Mouse (Mus musculus) liver, embryonic 14.5 days (tissue): ENCODE results near the gene Cpne7. TPM values are rescaled to one million over a fixed set of nuclear protein-coding genes. Genes with fewer than 3 reads are reported as not detected.
A peak's percentile ranks its signal among the peaks of the same experiment; 100 is the strongest.

Experiments
- ATAC-seq: fragments of 200-750 bp; cut with Nextera tagmentation; 2 replicates; pipeline ENCODE4 v1.8.0; 2017; ENCODE audit warnings: moderate number of reproducible peaks, mild to moderate bottlenecking, moderate library complexity; ENCODE audit not compliant: insufficient read depth
- DNase-seq, 3 experiments: peaks; one replicate each; pipeline ENCODE4 v3.0.0-alpha.2; 2012 to 2013; ENCODE audit warnings: low read depth in 3 of 3, low spot score in 3 of 3
- H3K27ac ChIP-seq: fragments of 300-500 bp; sonication (generic); 2 replicates; pipeline ENCODE4 v1.5.1; 2014; ENCODE audit warnings: moderate library complexity, mild to moderate bottlenecking, control low read depth, inconsistent platforms
- H3K27me3 ChIP-seq: fragments of 300-500 bp; sonication (generic); 2 replicates; pipeline ENCODE4 v1.6.1; 2014; ENCODE audit warnings: mild to moderate bottlenecking, low read length, moderate library complexity; ENCODE audit not compliant: control insufficient read depth, insufficient read depth
- H3K36me3 ChIP-seq: fragments of 300-500 bp; sonication (generic); replicated peaks from 2 replicates; pipeline ENCODE4 v1.6.1; 2014; ENCODE audit warnings: low read depth; ENCODE audit not compliant: control insufficient read depth, insufficient read depth
- H3K4me1 ChIP-seq, 2 experiments: fragments of 200-500 bp in 1 of 2; fragments of 300-500 bp in 1 of 2; sonication (generic) in 1 of 2; replicated peaks; 2 replicates each; pipeline ENCODE4 v1.6.1; 2012 to 2014; ENCODE audit warnings: antibody characterized with exemption in 1 of 2, inconsistent platforms in 1 of 2, low read length in 1 of 2; ENCODE audit not compliant: control insufficient read depth in 2 of 2, insufficient read depth in 2 of 2
- H3K4me2 ChIP-seq: fragments of 300-500 bp; sonication (generic); 2 replicates; pipeline ENCODE4 v1.6.1; 2014; ENCODE audit warnings: low read depth, mild to moderate bottlenecking, control low read depth, moderate library complexity
- H3K4me3 ChIP-seq, 2 experiments: fragments of 200-500 bp in 1 of 2; fragments of 300-500 bp in 1 of 2; sonication (generic) in 1 of 2; 2 replicates each; pipeline ENCODE4 v1.5.1; 2012 to 2014; ENCODE audit warnings: low read depth in 2 of 2, low read length in 2 of 2, mild to moderate bottlenecking in 2 of 2, control low read depth in 1 of 2, inconsistent platforms in 1 of 2, moderate library complexity in 1 of 2; ENCODE audit not compliant: insufficient read depth in 1 of 2
- H3K9ac ChIP-seq: fragments of 300-500 bp; sonication (generic); replicated peaks from 2 replicates; pipeline ENCODE4 v1.6.1; 2014; ENCODE audit warnings: mild to moderate bottlenecking, control low read depth, moderate library complexity
- H3K9me3 ChIP-seq: fragments of 300-500 bp; sonication (generic); 2 replicates; pipeline ENCODE4 v1.6.1; 2016; ENCODE audit warnings: low read length, mixed read lengths; ENCODE audit not compliant: control insufficient read depth
- CTCF ChIP-seq: IDR thresholded peaks from 2 replicates; pipeline ENCODE4 v1.5.1; 2016; ENCODE audit warnings: antibody characterized with exemption, low read depth, control low read depth
- EP300 ChIP-seq: IDR thresholded peaks from 2 replicates; pipeline ENCODE4 v1.6.1; 2016; ENCODE audit warnings: antibody characterized with exemption, low read depth
- WGBS: fragments of 180-500 bp; shearing (Covaris S2); extraction: QIAGEN DNeasy Blood & Tissue Kit; methylation state at CpG from one replicate; pipeline ENCODE4 v1.1.7; 2014; ENCODE audit not compliant: insufficient replicate concordance; 5-methylcytosine and 5-hydroxymethylcytosine counted together
- polyA plus RNA-seq, 2 experiments: library from polyadenylated mRNA; depleted of rRNA in 1 of 2; stranded (reverse) in 1 of 2; unstranded in 1 of 2; fragments of >200 nt; fragmentation: Nextera tagmentation in 1 of 2; extraction: Ambion mirVana in 1 of 2; gene quantifications; 2 replicates each; pipeline versions ENCODE4 v1.2.1 to v1.2.3; 2012 to 2014

Cpne7 gene
- polyA plus RNA-seq, 2 experiments, result 0.65 to 1.9 TPM

GRCm38 (mm10) chr8:123122670-123123069 is 5.5 kb downstream of the Cpne7 start:
- 60% methylated on average over 5 of the region's 5 CpGs for WGBS
- no peaks in the 10 kb centered on the region for H3K9me3 ChIP-seq
- no peak for TF ChIP-seq EP300
- no peak for TF ChIP-seq CTCF
- H3K4me2 ChIP-seq, result no peak overlapping the region
- no peak overlapping the region for H3K9ac ChIP-seq
- H3K27ac ChIP-seq, result no peak overlapping the region
- no peaks in the 10 kb centered on the region for H3K36me3 ChIP-seq
- H3K27me3 ChIP-seq, result peaks cover 12% of the 10 kb centered on the region
- H3K4me1 ChIP-seq, result peaks cover 0 to 16% of the 10 kb centered on the region in 2 experiments; a peak in 3 of 4 replicates
- ATAC-seq, result no peak
- DNase-seq, result no peak
- no peak overlapping the region for H3K4me3 ChIP-seq

- ATAC-seq, result peak; percentile 68
- Histone ChIP-seq H3K9me3 (no peaks in the 10 kb centered on the region), H3K27ac (no peak overlapping the region), H3K36me3 (no peaks in the 10 kb centered on the region), H3K4me3 (no peak overlapping the region), H3K4me2 (no peak overlapping the region), H3K4me1 (0 out of 4 replicates have a peak, but pooled peaks cover 0 to 3% of the 10 kb centered on the region in 2 experiments), H3K27me3 (no peaks in the 10 kb centered on the region), H3K9ac (no peak overlapping the region)
- TF ChIP-seq CTCF, result no peak
- no peak for DNase-seq
- 10% methylated on average over 19 of the region's 19 CpGs for WGBS
These were observed 9.1 kb downstream of the Cpne7 start for GRCm38 (mm10) chr8:123126193-123126816.

GRCm38 (mm10) chr8:123131041-123131440 is 13.9 kb downstream of the Cpne7 start:
- no peak overlapping the region for H3K4me3 ChIP-seq
- ATAC-seq (no peak), DNase-seq (no peak)
- H3K4me1 ChIP-seq, result 0 out of 4 replicates have a peak, but pooled peaks cover 0 to 2% of the 10 kb centered on the region in 2 experiments
- H3K9me3 ChIP-seq, result no peaks in the 10 kb centered on the region
- no peak for TF ChIP-seq EP300
- TF ChIP-seq CTCF, result no peak
- H3K27me3 ChIP-seq, result no peaks in the 10 kb centered on the region
- WGBS, result 38% methylated on average over 9 of the region's 9 CpGs
- no peak overlapping the region for H3K27ac ChIP-seq
- no peaks in the 10 kb centered on the region for H3K36me3 ChIP-seq
- no peak overlapping the region for H3K9ac ChIP-seq
- H3K4me2 ChIP-seq, result no peak overlapping the region

- H3K9me3 ChIP-seq, result no peaks in the 10 kb centered on the region
- TF ChIP-seq CTCF (peak; percentile 48; the same call in 1 of the 2 replicates), EP300 (no peak)
- ATAC-seq (no peak), DNase-seq (no peak)
- H3K4me2 ChIP-seq, result no peak overlapping the region
- no peak overlapping the region for H3K4me3 ChIP-seq
- H3K9ac ChIP-seq, result no peak overlapping the region
- H3K4me1 ChIP-seq, result no peaks in the 10 kb centered on the region
- WGBS, result 79% methylated on average over 2 of the region's 2 CpGs
- no peaks in the 10 kb centered on the region for H3K27me3 ChIP-seq
- H3K27ac ChIP-seq, result no peak overlapping the region
- H3K36me3 ChIP-seq, result no peaks in the 10 kb centered on the region
These were observed 15.8 kb downstream of the Cpne7 start for GRCm38 (mm10) chr8:123132953-123133352.

GRCm38 (mm10) chr8:123134149-123134713 is 17.1 kb downstream of the Cpne7 start:
- no peaks in the 10 kb centered on the region for H3K9me3 ChIP-seq
- no peak overlapping the region for H3K4me3 ChIP-seq
- no peaks in the 10 kb centered on the region for H3K27me3 ChIP-seq
- TF ChIP-seq EP300, result no peak
- ATAC-seq (no peak), DNase-seq (no peak)
- no peak overlapping the region for H3K4me2 ChIP-seq
- no peak overlapping the region for H3K27ac ChIP-seq
- no peaks in the 10 kb centered on the region for H3K4me1 ChIP-seq
- no peak overlapping the region for H3K9ac ChIP-seq
- 78% methylated on average over 11 of the region's 11 CpGs for WGBS
- no peaks in the 10 kb centered on the region for H3K36me3 ChIP-seq
